Mouse (Mus musculus): ENCODE measurements around the gene Col13a1. TPM values are rescaled to one million over a fixed set of nuclear protein-coding genes. Genes with fewer than 3 reads are reported as not detected.

The Col13a1 gene
- polyA plus RNA-seq, 1 experiment from 2014 or later = 3.6 TPM

- Histone ChIP-seq H3K4me1 (peaks cover 23% of the 10 kb centered on the region), H3K9me3 (replicated peaks) (peaks cover 5% of the 10 kb centered on the region; the same call in 1 of the 2 replicates), H3K4me3 (no peak overlapping the region), H3K36me3 (no peaks in the 10 kb centered on the region), H3K27ac (replicated peaks) (no peak overlapping the region), H3K27me3 (ENCODE audit: low read depth, poor library complexity, severe bottlenecking) (no peaks in the 10 kb centered on the region; the same call in 1 of the 2 replicates)
- WGBS = 89% methylated on average over 3 of the region's 3 CpGs
- DNase-seq (ENCODE audit: low spot score) = no peak
These were observed 109.1 kb downstream of the Col13a1 start for GRCm38 (mm10) chr10:61869796-61870195.

GRCm38 (mm10) chr10:61866045-61866580, 112.8 kb downstream of the Col13a1 start:
- H3K27me3 ChIP-seq (ENCODE audit: low read depth, poor library complexity, severe bottlenecking) = no peaks in the 10 kb centered on the region
- H3K9me3 ChIP-seq (replicated peaks) = peaks cover 37% of the 10 kb centered on the region
- no peaks in the 10 kb centered on the region for H3K36me3 ChIP-seq
- WGBS = 77% methylated on average over 11 of the region's 11 CpGs
- H3K27ac ChIP-seq (replicated peaks) = no peak overlapping the region
- peaks cover 2% of the 10 kb centered on the region for H3K4me1 ChIP-seq
- no peak overlapping the region for H3K4me3 ChIP-seq
- no peak for DNase-seq (ENCODE audit: low spot score)

GRCm38 (mm10) chr10:61859451-61859850, 119.5 kb downstream of the Col13a1 start:
- H3K36me3 ChIP-seq = no peaks in the 10 kb centered on the region
- H3K4me3 ChIP-seq = no peak overlapping the region
- no peak overlapping the region for H3K27ac ChIP-seq (replicated peaks)
- H3K27me3 ChIP-seq (ENCODE audit: low read depth, poor library complexity, severe bottlenecking) = no peaks in the 10 kb centered on the region
- no peak for DNase-seq (ENCODE audit: low spot score)
- 98% methylated on average over 2 of the region's 2 CpGs for WGBS
- no peaks in the 10 kb centered on the region; the same call in 1 of the 2 replicates for H3K4me1 ChIP-seq
- H3K9me3 ChIP-seq (replicated peaks) = peaks cover 29% of the 10 kb centered on the region

GRCm38 (mm10) chr10:61855139-61855675, 123.7 kb downstream of the Col13a1 start:
- Histone ChIP-seq H3K4me3 (no peak overlapping the region), H3K9me3 (replicated peaks) (no peaks in the 10 kb centered on the region), H3K27me3 (ENCODE audit: low read depth, poor library complexity, severe bottlenecking) (no peaks in the 10 kb centered on the region), H3K36me3 (no peaks in the 10 kb centered on the region), H3K4me1 (peaks cover 6% of the 10 kb centered on the region; the same call in 1 of the 2 replicates), H3K27ac (replicated peaks) (no peak overlapping the region)
- no peak for DNase-seq (ENCODE audit: low spot score)
- WGBS = 79% methylated on average over 8 of the region's 8 CpGs

GRCm38 (mm10) chr10:61852824-61853223, 126.1 kb downstream of the Col13a1 start:
- H3K27ac ChIP-seq (replicated peaks) = no peak overlapping the region
- peaks cover 6% of the 10 kb centered on the region; the same call in 1 of the 2 replicates for H3K4me1 ChIP-seq
- H3K36me3 ChIP-seq = no peaks in the 10 kb centered on the region
- WGBS = 83% methylated on average over 8 of the region's 8 CpGs
- no peaks in the 10 kb centered on the region for H3K9me3 ChIP-seq (replicated peaks)
- no peak for DNase-seq (ENCODE audit: low spot score)
- H3K4me3 ChIP-seq = no peak overlapping the region
- H3K27me3 ChIP-seq (ENCODE audit: low read depth, poor library complexity, severe bottlenecking) = no peaks in the 10 kb centered on the region

- H3K27ac ChIP-seq (replicated peaks) = no peak overlapping the region
- H3K4me3 ChIP-seq = no peak overlapping the region
- 91% methylated on average over 6 of the region's 6 CpGs for WGBS
- DNase-seq (ENCODE audit: low spot score) = no peak
- peaks cover 5% of the 10 kb centered on the region; the same call in 1 of the 2 replicates for H3K4me1 ChIP-seq
- no peaks in the 10 kb centered on the region for H3K27me3 ChIP-seq (ENCODE audit: low read depth, poor library complexity, severe bottlenecking)
- H3K9me3 ChIP-seq (replicated peaks) = no peaks in the 10 kb centered on the region
- H3K36me3 ChIP-seq = no peaks in the 10 kb centered on the region
These were observed 130.4 kb downstream of the Col13a1 start for GRCm38 (mm10) chr10:61848553-61848952.

- Histone ChIP-seq H3K27me3 (ENCODE audit: low read depth, poor library complexity, severe bottlenecking) (no peaks in the 10 kb centered on the region), H3K27ac (replicated peaks) (no peak overlapping the region), H3K36me3 (no peaks in the 10 kb centered on the region), H3K4me3 (no peak overlapping the region), H3K9me3 (replicated peaks) (no peaks in the 10 kb centered on the region), H3K4me1 (peaks cover 6% of the 10 kb centered on the region; the same call in 1 of the 2 replicates)
- 73% methylated on average over 4 of the region's 4 CpGs for WGBS
- no peak for DNase-seq (ENCODE audit: low spot score)
These were observed 133.4 kb downstream of the Col13a1 start for GRCm38 (mm10) chr10:61845476-61845875.

GRCm38 (mm10) chr10:61844475-61844874, 134.4 kb downstream of the Col13a1 start:
- no peak for DNase-seq (ENCODE audit: low spot score)
- Histone ChIP-seq H3K27me3 (ENCODE audit: low read depth, poor library complexity, severe bottlenecking) (peaks cover 8% of the 10 kb centered on the region; the same call in 1 of the 2 replicates), H3K27ac (replicated peaks) (no peak overlapping the region), H3K36me3 (no peaks in the 10 kb centered on the region), H3K9me3 (replicated peaks) (no peaks in the 10 kb centered on the region), H3K4me3 (no peak overlapping the region), H3K4me1 (peaks cover 6% of the 10 kb centered on the region; the same call in 1 of the 2 replicates)
- 78% methylated on average over 7 of the region's 7 CpGs for WGBS

- H3K4me3 ChIP-seq = no peak overlapping the region
- no peaks in the 10 kb centered on the region for H3K36me3 ChIP-seq
- H3K27me3 ChIP-seq (ENCODE audit: low read depth, poor library complexity, severe bottlenecking) = peaks cover 11% of the 10 kb centered on the region; the same call in 1 of the 2 replicates
- peaks cover 12% of the 10 kb centered on the region for H3K4me1 ChIP-seq
- 92% methylated on average over 12 of the region's 12 CpGs for WGBS
- no peak overlapping the region for H3K27ac ChIP-seq (replicated peaks)
- DNase-seq (ENCODE audit: low spot score) = no peak
- H3K9me3 ChIP-seq (replicated peaks) = no peaks in the 10 kb centered on the region
These were observed 136.6 kb downstream of the Col13a1 start for GRCm38 (mm10) chr10:61842261-61842660.

GRCm38 (mm10) chr10:61839326-61839725, 139.6 kb downstream of the Col13a1 start:
- 79% methylated on average over 9 of the region's 9 CpGs for WGBS
- Histone ChIP-seq H3K4me3 (no peak overlapping the region), H3K27ac (replicated peaks) (peak overlapping the region; percentile 52; the same call in 1 of the 2 replicates), H3K36me3 (no peaks in the 10 kb centered on the region), H3K27me3 (ENCODE audit: low read depth, poor library complexity, severe bottlenecking) (peaks cover 11% of the 10 kb centered on the region; the same call in 1 of the 2 replicates), H3K9me3 (replicated peaks) (no peaks in the 10 kb centered on the region), H3K4me1 (peaks cover 12% of the 10 kb centered on the region)
- DNase-seq (ENCODE audit: low spot score) = no peak

- DNase-seq (ENCODE audit: low spot score) = peak; percentile 72
These were observed 140.1 kb downstream of the Col13a1 start for GRCm38 (mm10) chr10:61838769-61839168.

GRCm38 (mm10) chr10:61837286-61837685, 141.6 kb downstream of the Col13a1 start:
- Histone ChIP-seq H3K9me3 (replicated peaks) (no peaks in the 10 kb centered on the region), H3K4me1 (peaks cover 7% of the 10 kb centered on the region), H3K36me3 (no peaks in the 10 kb centered on the region), H3K27me3 (ENCODE audit: low read depth, poor library complexity, severe bottlenecking) (peaks cover 11% of the 10 kb centered on the region; the same call in 1 of the 2 replicates), H3K4me3 (no peak overlapping the region), H3K27ac (replicated peaks) (no peak overlapping the region)
- no peak for DNase-seq (ENCODE audit: low spot score)
- 76% methylated on average over 8 of the region's 8 CpGs for WGBS

More at GRCm38 (mm10) chr10:61838769-61839168, 140.1 kb downstream of the Col13a1 start:
- WGBS = 2% methylated on average over 6 of the region's 6 CpGs
- no peaks in the 10 kb centered on the region for H3K36me3 ChIP-seq
- H3K27ac ChIP-seq (replicated peaks) = peak overlapping the region; percentile 52
- peaks cover 12% of the 10 kb centered on the region for H3K4me1 ChIP-seq
- peaks cover 11% of the 10 kb centered on the region; the same call in 1 of the 2 replicates for H3K27me3 ChIP-seq (ENCODE audit: low read depth, poor library complexity, severe bottlenecking)
- H3K9me3 ChIP-seq (replicated peaks) = no peaks in the 10 kb centered on the region
- H3K4me3 ChIP-seq = no peak overlapping the region

- H3K9me3 ChIP-seq (replicated peaks) = no peaks in the 10 kb centered on the region
- H3K27me3 ChIP-seq (ENCODE audit: low read depth, poor library complexity, severe bottlenecking) = 0 out of 2 replicates have a peak, but pooled peaks cover under 1% of the 10 kb centered on the region
- WGBS = 92% methylated on average over 6 of the region's 6 CpGs
- no peaks in the 10 kb centered on the region for H3K36me3 ChIP-seq
- H3K4me3 ChIP-seq = no peak overlapping the region
- no peak for DNase-seq (ENCODE audit: low spot score)
- H3K27ac ChIP-seq (replicated peaks) = no peak overlapping the region
- H3K4me1 ChIP-seq = peaks cover 20% of the 10 kb centered on the region
These were observed 144.6 kb downstream of the Col13a1 start for GRCm38 (mm10) chr10:61834288-61834687.
